Mouse (Mus musculus) MEL (cell line): Measurements from ENCODE around the gene Synpo2. TPM values are rescaled to one million over a fixed set of nuclear protein-coding genes. Genes with fewer than 3 reads are reported as not detected.
"Not testable (repeated sequence)": the region's sequence is repeated elsewhere in the genome, so short reads cannot be mapped to it uniquely, and the experiment has no call there.

ENCODE experiments used
- DNase-seq: peaks from one replicate; pipeline ENCODE4 v3.0.0; 2011; ENCODE audit warnings: low read depth, low spot score
- H3K27ac ChIP-seq: 2 replicates; pipeline ENCODE4 v1.5.1; 2012; ENCODE audit warnings: low read depth, mild to moderate bottlenecking, control low read depth, low read length, moderate library complexity; ENCODE audit not compliant: control insufficient read depth
- H3K27me3 ChIP-seq, 2 experiments: fragments of 150-350 bp in 1 of 2; sonication (generic) in 1 of 2; 2 replicates each; pipeline ENCODE4 v1.6.1; 2012; ENCODE audit warnings: low read length in 2 of 2, mild to moderate bottlenecking in 2 of 2, improper control_type of control experiment in 1 of 2, moderate library complexity in 1 of 2; ENCODE audit not compliant: insufficient read depth in 2 of 2, control insufficient read depth in 1 of 2
- H3K36me3 ChIP-seq, 2 experiments: 2 replicates each; pipeline ENCODE4 v1.6.1; 2012 to 2014; ENCODE audit warnings: low read length in 2 of 2, improper control_type of control experiment in 1 of 2, inconsistent platforms in 1 of 2, mild to moderate bottlenecking in 1 of 2; ENCODE audit not compliant: insufficient read depth in 2 of 2, control insufficient read depth in 1 of 2
- H3K4me1 ChIP-seq, 2 experiments: fragments of 150-350 bp in 1 of 2; sonication (generic) in 1 of 2; 2 replicates each; pipeline ENCODE4 v1.6.1; 2012; ENCODE audit warnings: low read length in 2 of 2, improper control_type of control experiment in 1 of 2, mild to moderate bottlenecking in 1 of 2; ENCODE audit not compliant: insufficient read depth in 2 of 2, control insufficient read depth in 1 of 2
- H3K4me3 ChIP-seq, 2 experiments: fragments of 150-350 bp in 1 of 2; sonication (generic) in 1 of 2; 2 replicates each; pipeline ENCODE4 v1.5.1; 2012; ENCODE audit warnings: low read depth in 2 of 2, low read length in 2 of 2, mild to moderate bottlenecking in 2 of 2, moderate library complexity in 2 of 2, control low read depth in 1 of 2, improper control_type of control experiment in 1 of 2; ENCODE audit not compliant: control insufficient read depth in 1 of 2, insufficient read depth in 1 of 2
- H3K79me2 ChIP-seq: 2 replicates; pipeline ENCODE4 v1.6.1; 2012; ENCODE audit warnings: mild to moderate bottlenecking, low read length, moderate library complexity; ENCODE audit not compliant: control insufficient read depth, poor library complexity, insufficient read depth
- H3K9ac ChIP-seq: 2 replicates; pipeline ENCODE4 v1.6.1; 2012; ENCODE audit warnings: low read depth, mild to moderate bottlenecking, control low read depth, low read length, moderate library complexity; ENCODE audit not compliant: control insufficient read depth, poor library complexity, severe bottlenecking
- H3K9me3 ChIP-seq: fragments of 150-350 bp; sonication (generic); replicated peaks from 2 replicates; pipeline ENCODE4 v1.6.1; 2012; ENCODE audit warnings: mild to moderate bottlenecking, low read length, improper control_type of control experiment, moderate library complexity; ENCODE audit not compliant: insufficient read depth
- CTCF ChIP-seq, 3 experiments: IDR thresholded peaks in 2 of 3; conservative IDR thresholded peaks in 1 of 3; 2 replicates each; pipeline ENCODE4 v1.5.1; 2011 to 2012; ENCODE audit warnings: low read length in 3 of 3, low read depth in 2 of 3, mild to moderate bottlenecking in 2 of 3, improper control_type of control experiment in 1 of 3, inconsistent platforms in 1 of 3, mixed read lengths in 1 of 3, moderate library complexity in 1 of 3; ENCODE audit not compliant: control insufficient read depth in 1 of 3, insufficient read depth in 1 of 3, poor library complexity in 1 of 3, severe bottlenecking in 1 of 3
- ELF1 ChIP-seq: IDR thresholded peaks from 2 replicates; pipeline ENCODE4 v1.6.1; 2014; ENCODE audit warnings: low read depth, mild to moderate bottlenecking, inconsistent platforms, low read length, improper control_type of control experiment, moderate library complexity
- MAZ ChIP-seq: IDR thresholded peaks from 2 replicates; pipeline ENCODE4 v1.6.1; 2012; ENCODE audit warnings: low read depth, mild to moderate bottlenecking, inconsistent platforms, low read length, improper control_type of control experiment
- MEF2A ChIP-seq: IDR thresholded peaks from 2 replicates; pipeline ENCODE4 v1.6.1; 2014; ENCODE audit warnings: low read depth, mild to moderate bottlenecking, inconsistent platforms, low read length, improper control_type of control experiment; ENCODE audit not compliant: poor library complexity, insufficient replicate concordance, severe bottlenecking; ENCODE audit errors: extremely low read depth
- NRF1 ChIP-seq: IDR thresholded peaks from 2 replicates; pipeline ENCODE4 v1.6.1; 2014; ENCODE audit warnings: low read depth, mild to moderate bottlenecking, inconsistent platforms, low read length, improper control_type of control experiment, moderate library complexity; ENCODE audit not compliant: poor library complexity, insufficient read depth, severe bottlenecking
- SMC3 ChIP-seq: IDR thresholded peaks from 2 replicates; pipeline ENCODE4 v1.6.1; 2011; ENCODE audit warnings: low read depth, low read length, improper control_type of control experiment
- TCF12 ChIP-seq: IDR thresholded peaks from 2 replicates; pipeline ENCODE4 v1.6.1; 2014; ENCODE audit warnings: low read depth, mild to moderate bottlenecking, inconsistent platforms, low read length, improper control_type of control experiment, moderate library complexity
- USF2 ChIP-seq, 2 experiments: IDR thresholded peaks; 2 replicates each; pipeline ENCODE4 v1.6.1; 2011 to 2012; ENCODE audit warnings: improper control_type of control experiment in 2 of 2, low read length in 2 of 2, borderline replicate concordance in 1 of 2, inconsistent platforms in 1 of 2, low read depth in 1 of 2, mild to moderate bottlenecking in 1 of 2; ENCODE audit not compliant: insufficient read depth in 1 of 2
- polyA plus RNA-seq, 2 experiments: library from polyadenylated mRNA; stranded (reverse) in 1 of 2; unstranded in 1 of 2; fragments of >175 nt in 1 of 2; fragments of >200 nt in 1 of 2; gene quantifications; 2 replicates each; pipeline versions ENCODE4 v1.2.1 to v1.2.4; 2012; ENCODE audit warnings: low replicate concordance in 2 of 2, low read depth in 1 of 2; ENCODE audit not compliant: insufficient read length in 2 of 2, insufficient read depth in 1 of 2, missing spikeins in 1 of 2
- total RNA-seq: library from RNA; depleted of rRNA; stranded (reverse); fragments of 300-350 nt; gene quantifications from 2 replicates; pipeline ENCODE4 v1.2.3, GENCODE M21; 2012

Synpo2 gene
- total and polyA plus RNA-seq, 3 experiments: 0.04 TPM; not detected in 2

- not testable (repeated sequence) for H3K4me1 ChIP-seq, H3K79me2 ChIP-seq, H3K9me3 ChIP-seq, H3K27me3 ChIP-seq, H3K9ac ChIP-seq, H3K27ac ChIP-seq, H3K4me3 ChIP-seq, DNase-seq, H3K36me3 ChIP-seq
These were observed 109.2 kb downstream of the Synpo2 start for GRCm38 (mm10) chr3:123126741-123127140.

DNA sequence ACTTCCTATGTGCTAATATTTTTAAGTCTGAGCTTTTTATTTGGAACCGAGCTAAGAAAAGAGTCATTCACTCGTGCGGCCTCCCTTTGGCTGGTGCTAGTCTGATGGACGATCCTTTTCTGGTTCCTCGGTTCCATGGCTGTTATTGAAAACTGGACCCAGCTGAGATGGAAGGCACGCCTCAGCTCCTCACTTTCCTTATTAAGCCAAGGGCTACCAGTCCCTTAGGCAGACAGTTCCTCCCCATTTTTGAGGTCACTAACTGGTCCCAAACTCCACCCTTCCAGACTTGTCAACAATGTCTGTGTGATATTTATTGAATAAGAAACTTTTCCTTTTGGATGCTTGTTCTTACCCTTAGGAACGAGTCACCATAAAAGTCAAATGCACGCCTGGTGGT, 112.1 kb downstream of the Synpo2 start:
- DNase-seq: no peak
- H3K4me1 ChIP-seq: no peaks in the 10 kb centered on the region
- H3K27me3 ChIP-seq: no peaks in the 10 kb centered on the region
- TF ChIP-seq ELF1: no peak
- TF ChIP-seq MEF2A: no peak
- TF ChIP-seq TCF12: no peak
- no peak overlapping the region for H3K4me3 ChIP-seq
- H3K9me3 ChIP-seq: no peaks in the 10 kb centered on the region
- H3K27ac ChIP-seq: no peak overlapping the region
- no peaks in the 10 kb centered on the region for H3K79me2 ChIP-seq
- H3K36me3 ChIP-seq: no peaks in the 10 kb centered on the region
- no peak overlapping the region for H3K9ac ChIP-seq

DNA sequence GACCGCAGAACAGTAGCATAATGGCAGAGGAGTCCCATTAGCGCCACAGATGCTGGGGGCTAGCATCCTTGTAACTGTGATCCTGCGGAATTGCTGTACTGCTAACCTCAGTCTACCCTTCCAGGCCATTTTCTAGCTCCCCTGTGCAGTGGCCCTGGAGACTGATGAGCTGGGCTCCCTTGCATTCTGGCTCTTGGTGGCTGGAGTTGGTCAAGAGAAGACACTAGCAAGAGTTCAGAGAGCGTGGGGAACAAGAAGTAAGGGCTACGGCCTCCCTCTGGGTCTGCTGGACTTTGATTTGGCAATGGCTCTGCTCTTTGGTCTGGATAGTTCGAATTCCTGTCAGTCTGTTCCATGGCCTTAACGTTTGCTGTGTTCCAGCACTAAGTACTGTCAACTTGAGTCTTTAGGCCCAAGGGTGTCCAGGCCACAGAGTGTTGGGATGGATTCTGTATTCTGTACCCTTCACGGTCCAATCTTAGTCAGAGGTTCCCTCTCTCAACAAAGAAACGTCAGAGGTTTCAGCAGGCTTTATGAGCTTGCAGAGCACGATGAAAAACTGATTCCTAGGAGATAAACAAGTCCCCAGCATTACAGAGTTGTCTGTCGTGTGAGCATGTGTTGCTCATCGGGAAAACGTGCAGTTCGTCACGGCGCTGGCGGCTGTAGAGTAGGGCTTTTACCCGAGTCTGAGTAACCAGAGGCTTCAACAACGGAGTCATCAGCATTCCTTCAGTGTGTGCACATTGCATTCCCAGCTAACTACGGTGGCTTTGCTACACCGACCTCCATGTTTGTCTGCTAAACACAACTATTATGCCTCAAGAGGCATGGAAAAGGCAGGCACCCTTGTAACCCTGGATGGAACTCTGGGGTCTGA, 113.6 kb downstream of the Synpo2 start:
- H3K27me3 ChIP-seq: no peaks in the 10 kb centered on the region; a peak in 1 of 4 replicates
- DNase-seq: no peak
- H3K9ac ChIP-seq: no peak overlapping the region
- H3K9me3 ChIP-seq: no peaks in the 10 kb centered on the region
- no peaks in the 10 kb centered on the region for H3K36me3 ChIP-seq
- H3K4me3 ChIP-seq: no peak overlapping the region
- TF ChIP-seq NRF1: no peak
- no peak for TF ChIP-seq USF2 (IDR thresholded peaks at IDR 0.05; ENCODE audit: borderline replicate concordance in 1 of 2, insufficient read depth in 1 of 2, low read depth in 1 of 2, low read length in 2 of 2)
- no peak for TF ChIP-seq CTCF (IDR thresholded peaks at IDR 0.05 in 2 of 3, conservative IDR thresholded peaks at IDR 0.05 in 1 of 3; ENCODE audit: control insufficient read depth in 1 of 3, insufficient read depth in 1 of 3, low read depth in 2 of 3, low read length in 3 of 3, poor library complexity in 1 of 3, severe bottlenecking in 1 of 3)
- TF ChIP-seq SMC3: no peak
- TF ChIP-seq MAZ: no peak
- no peaks in the 10 kb centered on the region for H3K4me1 ChIP-seq
- no peak overlapping the region for H3K27ac ChIP-seq
- no peaks in the 10 kb centered on the region for H3K79me2 ChIP-seq
